Mouse (Mus musculus): Measurements from ENCODE around the gene Prr5l. TPM values are rescaled to one million over a fixed set of nuclear protein-coding genes. Genes with fewer than 3 reads are reported as not detected.

Prr5l gene
- polyA plus RNA-seq, 1 experiment: 0.43 TPM

DNA sequence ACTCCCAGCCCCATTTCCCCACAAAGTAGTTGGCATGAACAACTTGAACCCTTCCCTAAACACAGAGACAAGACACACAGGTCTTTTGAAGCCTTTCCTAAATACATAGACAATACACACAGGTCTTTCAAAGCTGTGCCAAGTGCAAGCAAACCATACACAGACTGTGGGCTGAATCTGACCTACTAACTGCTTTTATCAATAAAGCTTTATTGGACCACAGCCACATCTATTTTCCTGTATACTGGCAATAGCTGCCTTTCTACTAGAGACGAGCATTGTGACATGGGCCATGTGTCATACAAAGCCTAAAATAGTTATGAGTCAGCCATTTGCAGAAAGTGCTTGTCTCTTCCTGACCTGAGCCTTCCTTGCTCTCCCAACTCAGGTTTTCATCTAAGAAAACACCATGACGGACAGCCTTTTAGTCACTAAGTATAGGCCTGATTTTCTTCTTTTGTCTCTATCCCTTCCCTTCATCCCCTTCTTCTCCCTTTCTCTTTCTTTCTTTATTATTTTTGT, 56.6 kb downstream of the Prr5l start:
- no peak overlapping the region for H3ac ChIP-seq (ENCODE audit: control insufficient read depth, insufficient read length, low read depth)
- no peaks in the 10 kb centered on the region for H3K79me3 ChIP-seq (ENCODE audit: low read depth)
- no peak overlapping the region for H3K4me3 ChIP-seq (ENCODE audit: insufficient read depth, poor library complexity, severe bottlenecking)
- TF ChIP-seq FOSL1 (IDR thresholded peaks at IDR 0.05; ENCODE audit: insufficient read depth, low read length, poor library complexity, severe bottlenecking) (no peak), CEBPB (IDR thresholded peaks at IDR 0.05; ENCODE audit: low read depth) (no peak), MAX (IDR thresholded peaks at IDR 0.05) (no peak), MYOG (IDR thresholded peaks at IDR 0.05; ENCODE audit: control insufficient read depth, extremely low read depth, insufficient read length) (no peak), USF1 (IDR thresholded peaks at IDR 0.05; ENCODE audit: low read depth) (no peak), CTCF (IDR thresholded peaks at IDR 0.05; ENCODE audit: control insufficient read depth, insufficient read depth, insufficient read length) (no peak), MYOD1 (IDR thresholded peaks at IDR 0.05; ENCODE audit: control insufficient read depth, insufficient read length, low read depth) (no peak)
- no peaks in the 10 kb centered on the region for H3K27me3 ChIP-seq (ENCODE audit: control insufficient read depth, insufficient read depth, insufficient read length)
- no peaks in the 10 kb centered on the region for H3K79me2 ChIP-seq (ENCODE audit: control insufficient read depth, insufficient read depth)
- no peaks in the 10 kb centered on the region for H3K36me3 ChIP-seq (ENCODE audit: control insufficient read depth, insufficient read depth)

DNA sequence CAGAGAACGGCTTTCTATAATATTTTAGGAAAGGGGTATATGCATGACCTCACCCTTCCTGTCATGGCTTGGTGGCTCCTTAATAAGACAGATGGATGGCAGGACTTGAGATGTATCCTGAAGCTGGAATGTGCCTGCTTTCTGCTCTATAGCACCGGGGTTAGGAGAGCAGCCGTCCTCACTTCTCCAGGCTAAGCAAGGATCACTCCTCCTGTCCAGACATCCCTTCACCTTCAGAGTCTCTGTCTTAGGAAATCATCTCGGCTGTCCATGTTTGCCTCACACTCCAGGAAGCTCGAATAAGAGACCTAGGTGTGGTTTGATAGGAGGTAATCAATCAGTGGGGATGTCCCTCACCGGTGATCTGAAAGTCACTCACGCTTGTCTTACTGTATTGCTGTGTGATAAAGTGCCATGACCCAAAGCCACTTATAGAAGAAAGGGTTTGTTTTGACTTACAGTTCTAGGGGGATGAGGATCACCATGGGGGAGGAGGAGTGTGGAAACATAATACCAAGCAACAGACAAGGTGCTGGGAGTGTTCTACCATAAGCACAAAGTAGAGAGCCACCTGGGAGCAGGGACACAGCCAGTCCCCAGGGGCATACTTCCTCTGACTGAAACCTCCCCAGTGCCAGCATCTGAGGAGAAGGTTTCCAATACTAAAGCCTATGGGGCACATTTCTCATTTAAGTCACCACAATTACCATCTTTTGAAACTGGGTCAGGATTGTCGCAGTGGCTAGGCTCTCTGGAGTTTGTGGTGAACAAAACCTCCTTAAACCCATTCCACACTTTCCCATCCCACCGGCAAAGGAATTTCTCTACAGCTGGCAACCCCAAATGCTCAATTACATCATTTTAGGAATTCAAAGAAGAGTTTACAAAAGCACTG, 57.4 kb downstream of the Prr5l start:
- Histone ChIP-seq H3K4me3 (ENCODE audit: insufficient read depth, poor library complexity, severe bottlenecking) (no peak overlapping the region), H3ac (ENCODE audit: control insufficient read depth, insufficient read length, low read depth) (no peak overlapping the region), H3K79me3 (ENCODE audit: low read depth) (no peaks in the 10 kb centered on the region), H3K79me2 (ENCODE audit: control insufficient read depth, insufficient read depth) (no peaks in the 10 kb centered on the region), H3K27me3 (ENCODE audit: control insufficient read depth, insufficient read depth, insufficient read length) (no peaks in the 10 kb centered on the region), H3K36me3 (ENCODE audit: control insufficient read depth, insufficient read depth) (no peaks in the 10 kb centered on the region)
- TF ChIP-seq FOSL1 (IDR thresholded peaks at IDR 0.05; ENCODE audit: insufficient read depth, low read length, poor library complexity, severe bottlenecking) (no peak), USF1 (IDR thresholded peaks at IDR 0.05; ENCODE audit: low read depth) (no peak), MAX (IDR thresholded peaks at IDR 0.05) (no peak), MYOG (IDR thresholded peaks at IDR 0.05; ENCODE audit: control insufficient read depth, extremely low read depth, insufficient read length) (no peak), CEBPB (IDR thresholded peaks at IDR 0.05; ENCODE audit: low read depth) (no peak), CTCF (IDR thresholded peaks at IDR 0.05; ENCODE audit: control insufficient read depth, insufficient read depth, insufficient read length) (no peak), MYOD1 (IDR thresholded peaks at IDR 0.05; ENCODE audit: control insufficient read depth, insufficient read length, low read depth) (no peak)

GRCm38 (mm10) chr2:101823821-101824220, 59.0 kb downstream of the Prr5l start:
- Histone ChIP-seq H3ac (ENCODE audit: control insufficient read depth, insufficient read length, low read depth) (no peak overlapping the region), H3K36me3 (ENCODE audit: control insufficient read depth, insufficient read depth) (no peaks in the 10 kb centered on the region), H3K79me2 (ENCODE audit: control insufficient read depth, insufficient read depth) (no peaks in the 10 kb centered on the region), H3K27me3 (ENCODE audit: control insufficient read depth, insufficient read depth, insufficient read length) (no peaks in the 10 kb centered on the region), H3K79me3 (ENCODE audit: low read depth) (no peaks in the 10 kb centered on the region), H3K4me3 (ENCODE audit: insufficient read depth, poor library complexity, severe bottlenecking) (no peak overlapping the region)
- TF ChIP-seq CTCF (IDR thresholded peaks at IDR 0.05; ENCODE audit: control insufficient read depth, insufficient read depth, insufficient read length): no peak
- TF ChIP-seq FOSL1 (IDR thresholded peaks at IDR 0.05; ENCODE audit: insufficient read depth, low read length, poor library complexity, severe bottlenecking): no peak
- no peak for TF ChIP-seq USF1 (IDR thresholded peaks at IDR 0.05; ENCODE audit: low read depth)
- no peak for TF ChIP-seq MYOD1 (IDR thresholded peaks at IDR 0.05; ENCODE audit: control insufficient read depth, insufficient read length, low read depth)
- no peak for TF ChIP-seq CEBPB (IDR thresholded peaks at IDR 0.05; ENCODE audit: low read depth)
- TF ChIP-seq MAX (IDR thresholded peaks at IDR 0.05): no peak
- TF ChIP-seq MYOG (IDR thresholded peaks at IDR 0.05; ENCODE audit: control insufficient read depth, extremely low read depth, insufficient read length): no peak

DNA sequence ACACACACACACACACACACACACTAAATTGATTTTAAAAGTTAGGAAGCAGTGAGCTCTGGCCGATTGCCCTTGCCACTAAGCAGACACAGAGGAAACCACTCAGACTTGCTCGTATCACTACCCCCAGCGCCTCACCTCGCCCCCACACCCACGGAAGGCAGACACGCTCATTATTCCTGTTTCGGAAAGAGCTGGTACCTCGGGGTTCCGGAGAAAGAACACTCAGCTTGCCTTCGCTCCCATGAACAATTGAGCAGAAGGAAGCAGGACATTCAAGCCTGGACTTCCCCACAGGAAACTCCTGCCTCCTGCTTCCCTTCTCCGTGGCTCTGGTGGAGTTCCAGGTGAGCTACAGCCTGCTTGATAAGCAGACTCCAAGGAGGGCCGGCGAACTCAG, 60.0 kb downstream of the Prr5l start:
- H3K27me3 ChIP-seq (ENCODE audit: control insufficient read depth, insufficient read depth, insufficient read length): no peaks in the 10 kb centered on the region
- H3K36me3 ChIP-seq (ENCODE audit: control insufficient read depth, insufficient read depth): no peaks in the 10 kb centered on the region
- H3K79me3 ChIP-seq (ENCODE audit: low read depth): no peaks in the 10 kb centered on the region
- no peaks in the 10 kb centered on the region for H3K79me2 ChIP-seq (ENCODE audit: control insufficient read depth, insufficient read depth)
- no peak overlapping the region for H3K4me3 ChIP-seq (ENCODE audit: insufficient read depth, poor library complexity, severe bottlenecking)
- H3ac ChIP-seq (ENCODE audit: control insufficient read depth, insufficient read length, low read depth): no peak overlapping the region
- no peak for TF ChIP-seq CTCF (IDR thresholded peaks at IDR 0.05; ENCODE audit: control insufficient read depth, insufficient read depth, insufficient read length)
- TF ChIP-seq CEBPB (IDR thresholded peaks at IDR 0.05; ENCODE audit: low read depth): no peak

GRCm38 (mm10) chr2:101820816-101821215, 62.0 kb downstream of the Prr5l start:
- TF ChIP-seq FOSL1 (IDR thresholded peaks at IDR 0.05; ENCODE audit: insufficient read depth, low read length, poor library complexity, severe bottlenecking) (no peak), CTCF (IDR thresholded peaks at IDR 0.05; ENCODE audit: control insufficient read depth, insufficient read depth, insufficient read length) (no peak), CEBPB (IDR thresholded peaks at IDR 0.05; ENCODE audit: low read depth) (no peak), MYOD1 (IDR thresholded peaks at IDR 0.05; ENCODE audit: control insufficient read depth, insufficient read length, low read depth) (no peak), MYOG (IDR thresholded peaks at IDR 0.05; ENCODE audit: control insufficient read depth, extremely low read depth, insufficient read length) (no peak), MAX (IDR thresholded peaks at IDR 0.05) (no peak), USF1 (IDR thresholded peaks at IDR 0.05; ENCODE audit: low read depth) (no peak)
- H3K79me2 ChIP-seq (ENCODE audit: control insufficient read depth, insufficient read depth): no peaks in the 10 kb centered on the region
- H3K4me3 ChIP-seq (ENCODE audit: insufficient read depth, poor library complexity, severe bottlenecking): no peak overlapping the region
- no peak overlapping the region for H3ac ChIP-seq (ENCODE audit: control insufficient read depth, insufficient read length, low read depth)
- H3K27me3 ChIP-seq (ENCODE audit: control insufficient read depth, insufficient read depth, insufficient read length): no peaks in the 10 kb centered on the region
- H3K79me3 ChIP-seq (ENCODE audit: low read depth): no peaks in the 10 kb centered on the region
- H3K36me3 ChIP-seq (ENCODE audit: control insufficient read depth, insufficient read depth): no peaks in the 10 kb centered on the region
